Mouse (Mus musculus) kidney, postnatal 0 days (tissue): ENCODE results near the gene Eef1a1. TPM values are rescaled to one million over a fixed set of nuclear protein-coding genes. Genes with fewer than 3 reads are reported as not detected.
"Not testable (repeated sequence)": the region's sequence is repeated elsewhere in the genome, so short reads cannot be mapped to it uniquely, and the experiment has no call there.

Source experiments
- ATAC-seq: fragments of 200-750 bp; cut with Nextera tagmentation; replicated peaks from 2 replicates; pipeline ENCODE4 v1.8.0; 2017; ENCODE audit warnings: low read depth, moderate number of reproducible peaks, moderate TSS enrichment, moderate library complexity; ENCODE audit not compliant: low FRiP score
- DNase-seq: peaks from one replicate; pipeline ENCODE4 v3.0.0-alpha.2; 2016; ENCODE audit warnings: low spot score
- H3K27ac ChIP-seq: fragments of 300-500 bp; sonication (generic); 2 replicates; pipeline ENCODE4 v1.5.1; 2014; ENCODE audit warnings: mild to moderate bottlenecking
- H3K27me3 ChIP-seq: fragments of 300-500 bp; sonication (generic); 2 replicates; pipeline ENCODE4 v1.6.1; 2014; ENCODE audit warnings: low read length, mixed read lengths; ENCODE audit not compliant: insufficient read depth
- H3K36me3 ChIP-seq: fragments of 300-500 bp; sonication (generic); 2 replicates; pipeline ENCODE4 v1.6.1; 2014; ENCODE audit warnings: low read length, mixed read lengths; ENCODE audit not compliant: insufficient read depth
- H3K4me1 ChIP-seq: fragments of 300-500 bp; sonication (generic); replicated peaks from 2 replicates; pipeline ENCODE4 v1.6.1; 2014; ENCODE audit warnings: antibody characterized with exemption, low read length, mixed read lengths; ENCODE audit not compliant: insufficient read depth
- H3K4me2 ChIP-seq: fragments of 300-500 bp; sonication (generic); 2 replicates; pipeline ENCODE4 v1.6.1; 2014; ENCODE audit warnings: mild to moderate bottlenecking, low read length, moderate library complexity, mixed read lengths
- H3K4me3 ChIP-seq: fragments of 300-500 bp; sonication (generic); replicated peaks from 2 replicates; pipeline ENCODE4 v1.5.1; 2014; ENCODE audit warnings: low read depth, low read length
- H3K9ac ChIP-seq: fragments of 300-500 bp; sonication (generic); 2 replicates; pipeline ENCODE4 v1.6.1; 2014; ENCODE audit warnings: low read depth, low read length
- H3K9me3 ChIP-seq: fragments of 300-500 bp; sonication (generic); replicated peaks from 2 replicates; pipeline ENCODE4 v1.6.1; 2016; ENCODE audit warnings: low read length, inconsistent platforms, mixed read lengths
- CTCF ChIP-seq: IDR thresholded peaks from 2 replicates; pipeline ENCODE4 v1.5.1; 2016; ENCODE audit warnings: antibody characterized with exemption, low read depth, mild to moderate bottlenecking, moderate library complexity
- WGBS: fragments of 180-500 bp; shearing (Covaris S2); extraction: QIAGEN DNeasy Blood & Tissue Kit; methylation state at CpG from one replicate; pipeline ENCODE4 v1.1.7; 2014; 5-methylcytosine and 5-hydroxymethylcytosine counted together
- polyA plus RNA-seq: library from polyadenylated mRNA; unstranded; fragments of >200 nt; fragmentation: Nextera tagmentation; extraction: Ambion mirVana; gene quantifications from 2 replicates; pipeline ENCODE4 v1.2.1, GENCODE M21; 2015

Eef1a1 gene
- polyA plus RNA-seq, 1 experiment from 2014 or later, result 4,728 TPM

DNA sequence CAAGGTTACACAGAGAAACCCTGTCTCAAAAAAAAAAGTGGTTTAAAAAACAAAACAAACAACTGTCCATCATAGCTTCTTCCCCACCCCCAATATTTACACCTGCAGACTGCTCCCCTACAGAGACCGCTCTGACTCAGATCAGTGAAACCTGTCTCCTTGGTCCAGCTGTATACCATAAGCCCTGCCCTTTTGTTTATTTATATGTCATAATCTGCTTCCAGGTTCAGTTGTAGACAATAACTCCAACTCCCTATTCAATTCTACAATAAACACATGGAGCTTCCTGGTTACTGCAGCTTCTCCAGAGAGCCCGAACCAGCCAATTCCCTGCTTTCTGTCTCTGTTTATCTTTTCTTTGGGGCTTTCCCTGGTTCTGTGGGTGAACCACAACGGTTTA lies 2.2 kb upstream of the Eef1a1 start:
- ATAC-seq (no peak), DNase-seq (no peak)
- 79% methylated on average over 3 of the region's 3 CpGs for WGBS
- Histone ChIP-seq H3K27me3 (no peaks in the 10 kb centered on the region), H3K4me3 (no peak overlapping the region), H3K4me1 (no peaks in the 10 kb centered on the region), H3K9me3 (no peaks in the 10 kb centered on the region), H3K36me3 (no peaks in the 10 kb centered on the region), H3K9ac (no peak overlapping the region), H3K4me2 (no peak overlapping the region), H3K27ac (no peak overlapping the region)
- no peak for TF ChIP-seq CTCF

- H3K27me3 ChIP-seq, H3K9ac ChIP-seq, H3K27ac ChIP-seq, H3K9me3 ChIP-seq, H3K4me2 ChIP-seq, DNase-seq, ATAC-seq, H3K36me3 ChIP-seq, H3K4me3 ChIP-seq, H3K4me1 ChIP-seq: not testable (repeated sequence)
- 93% methylated on average over 5 of the region's 5 CpGs for WGBS
Measured at GRCm38 (mm10) chr9:78488021-78488420, 930 bp downstream of the Eef1a1 start.

DNA sequence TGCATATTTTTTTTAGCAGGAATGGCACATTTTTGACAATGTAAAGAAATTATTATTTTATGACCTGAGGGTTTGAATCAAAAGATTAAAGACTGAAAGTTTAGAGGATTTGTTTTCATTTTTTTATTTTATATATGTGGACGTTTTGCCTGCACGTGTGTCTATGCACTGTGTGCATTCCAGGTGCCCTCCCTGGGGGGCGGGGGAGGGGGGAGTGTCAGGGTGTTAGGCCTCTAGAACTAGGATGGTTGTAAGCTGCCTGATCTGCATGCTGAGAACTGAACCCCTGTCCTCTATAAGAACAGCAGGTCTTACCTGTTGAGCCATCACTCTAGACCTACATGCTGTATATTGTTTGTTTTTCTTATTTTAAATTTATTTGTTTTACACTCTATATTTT lies 4.3 kb downstream of the Eef1a1 start:
- Histone ChIP-seq H3K27me3 (no peaks in the 10 kb centered on the region), H3K4me2 (no peak overlapping the region), H3K9ac (no peak overlapping the region), H3K27ac (no peak overlapping the region), H3K36me3 (no peaks in the 10 kb centered on the region), H3K4me3 (no peak overlapping the region), H3K9me3 (no peaks in the 10 kb centered on the region), H3K4me1 (peaks cover 5% of the 10 kb centered on the region)
- WGBS, result 70% methylated on average over 3 of the region's 3 CpGs
- TF ChIP-seq CTCF, result no peak
- DNase-seq (no peak), ATAC-seq (no peak)

GRCm38 (mm10) chr9:78482386-78482785 lies 6.6 kb downstream of the Eef1a1 start:
- peak overlapping the region; percentile 56 for H3K4me2 ChIP-seq
- no peaks in the 10 kb centered on the region for H3K9me3 ChIP-seq
- peaks cover 8% of the 10 kb centered on the region for H3K4me1 ChIP-seq
- peaks cover 17% of the 10 kb centered on the region for H3K36me3 ChIP-seq
- no peak for DNase-seq
- H3K9ac ChIP-seq, result peak overlapping the region; percentile 73; the same call in 1 of the 2 replicates
- TF ChIP-seq CTCF, result no peak
- H3K4me3 ChIP-seq, result peak overlapping the region; percentile 50
- 11% methylated on average over 3 of the region's 3 CpGs for WGBS
- H3K27me3 ChIP-seq, result no peaks in the 10 kb centered on the region
- ATAC-seq, result no peak
- peak overlapping the region; percentile 97 for H3K27ac ChIP-seq

GRCm38 (mm10) chr9:78481423-78482331 lies 7.3 kb downstream of the Eef1a1 start:
- TF ChIP-seq CTCF, result 0 out of 2 replicates have a peak, but pooled peaks have one; percentile 5

GRCm38 (mm10) chr9:78480706-78481358 lies 8.1 kb downstream of the Eef1a1 start:
- H3K9ac ChIP-seq, result peak overlapping the region; percentile 100
- under 1% methylated on average over 45 of the region's 46 CpGs for WGBS
- H3K4me1 ChIP-seq, result peaks cover 8% of the 10 kb centered on the region
- H3K4me3 ChIP-seq, result peak overlapping the region; percentile 99
- DNase-seq (peak; percentile 82), ATAC-seq (peak; percentile 40)
- H3K27me3 ChIP-seq, result no peaks in the 10 kb centered on the region
- H3K4me2 ChIP-seq, result peak overlapping the region; percentile 62
- H3K9me3 ChIP-seq, result no peaks in the 10 kb centered on the region
- no peak for TF ChIP-seq CTCF
- H3K36me3 ChIP-seq, result peaks cover 20% of the 10 kb centered on the region
- peak overlapping the region; percentile 99 for H3K27ac ChIP-seq

More at GRCm38 (mm10) chr9:78481423-78482331, 7.3 kb downstream of the Eef1a1 start:
- H3K4me3 ChIP-seq, result peak overlapping the region; percentile 99
- H3K9me3 ChIP-seq, result no peaks in the 10 kb centered on the region
- peak; percentile 100 for DNase-seq
- H3K9ac ChIP-seq, result peak overlapping the region; percentile 100
- H3K36me3 ChIP-seq, result peaks cover 20% of the 10 kb centered on the region
- H3K4me1 ChIP-seq, result peaks cover 8% of the 10 kb centered on the region
- WGBS, result under 1% methylated on average over 72 of the region's 77 CpGs
- peak overlapping the region; percentile 62 for H3K4me2 ChIP-seq
- no peaks in the 10 kb centered on the region for H3K27me3 ChIP-seq
- peak overlapping the region; percentile 99 for H3K27ac ChIP-seq
- ATAC-seq, result peak; percentile 99

DNA sequence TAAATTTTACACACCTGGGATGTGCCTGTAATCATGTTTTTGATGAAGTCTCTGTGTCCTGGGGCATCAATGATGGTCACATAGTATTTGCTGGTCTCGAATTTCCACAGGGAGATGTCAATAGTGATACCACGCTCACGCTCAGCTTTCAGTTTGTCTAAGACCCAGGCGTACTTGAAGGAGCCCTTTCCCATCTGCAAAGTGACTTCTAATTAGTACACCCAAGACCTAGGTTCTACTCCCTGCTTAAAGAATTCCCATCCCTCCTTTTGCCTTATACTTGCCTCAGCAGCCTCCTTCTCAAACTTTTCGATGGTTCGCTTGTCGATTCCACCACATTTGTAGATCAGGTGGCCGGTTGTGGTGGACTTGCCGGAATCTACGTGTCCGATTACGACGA lies 8.7 kb downstream of the Eef1a1 start:
- not testable (repeated sequence) for H3K4me1 ChIP-seq, ATAC-seq, H3K9me3 ChIP-seq, DNase-seq, H3K27me3 ChIP-seq
- Histone ChIP-seq H3K36me3 (peaks cover 20% of the 10 kb centered on the region), H3K4me3 (peak overlapping the region; percentile 99), H3K4me2 (peak overlapping the region; percentile 62), H3K9ac (peak overlapping the region; percentile 100), H3K27ac (peak overlapping the region; percentile 99)
- WGBS, result 3% methylated on average over 13 of the region's 13 CpGs

DNA sequence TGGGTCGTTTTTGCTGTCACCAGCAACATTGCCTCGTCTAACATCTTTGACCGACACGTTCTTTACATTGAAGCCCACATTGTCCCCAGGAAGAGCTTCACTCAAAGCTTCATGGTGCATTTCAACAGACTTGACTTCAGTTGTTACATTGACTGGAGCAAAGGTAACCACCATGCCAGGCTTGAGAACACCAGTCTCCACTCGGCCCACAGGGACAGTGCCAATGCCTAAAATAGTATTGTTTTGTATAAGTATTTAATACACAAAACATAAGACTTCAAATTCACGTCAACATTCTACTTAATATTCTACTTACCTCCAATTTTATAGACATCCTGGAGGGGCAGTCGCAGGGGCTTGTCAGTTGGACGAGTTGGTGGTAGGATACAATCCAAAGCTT lies 9.6 kb downstream of the Eef1a1 start:
- Histone ChIP-seq H3K4me3 (peak overlapping the region; percentile 99), H3K4me2 (peak overlapping the region; percentile 62), H3K36me3 (peaks cover 25% of the 10 kb centered on the region)
- WGBS, result 17% methylated on average over 7 of the region's 8 CpGs
- not testable (repeated sequence) for H3K9ac ChIP-seq, H3K27ac ChIP-seq, H3K9me3 ChIP-seq, DNase-seq, ATAC-seq, H3K4me1 ChIP-seq, H3K27me3 ChIP-seq

- not testable (repeated sequence) for H3K27ac ChIP-seq, H3K9ac ChIP-seq, DNase-seq, H3K27me3 ChIP-seq, H3K9me3 ChIP-seq, H3K4me1 ChIP-seq, H3K4me3 ChIP-seq, ATAC-seq
- peaks cover 25% of the 10 kb centered on the region for H3K36me3 ChIP-seq
- 50% methylated on average over 1 of the region's 1 CpGs for WGBS
- 0 out of 2 replicates have a peak overlapping the region, but pooled peaks have one; percentile 15 for H3K4me2 ChIP-seq
Measured at GRCm38 (mm10) chr9:78478009-78478605, 10.8 kb downstream of the Eef1a1 start.
